Mouse (Mus musculus) monocyte, adult 2 months (primary cell): ENCODE data around the gene Rsc1a1.

ENCODE experiments used
- DNase-seq, 2 experiments: peaks; one replicate each; pipeline ENCODE4 v3.0.0; 2022; ENCODE audit warnings: low spot score in 2 of 2, low read depth in 1 of 2

Gene Rsc1a1

DNA sequence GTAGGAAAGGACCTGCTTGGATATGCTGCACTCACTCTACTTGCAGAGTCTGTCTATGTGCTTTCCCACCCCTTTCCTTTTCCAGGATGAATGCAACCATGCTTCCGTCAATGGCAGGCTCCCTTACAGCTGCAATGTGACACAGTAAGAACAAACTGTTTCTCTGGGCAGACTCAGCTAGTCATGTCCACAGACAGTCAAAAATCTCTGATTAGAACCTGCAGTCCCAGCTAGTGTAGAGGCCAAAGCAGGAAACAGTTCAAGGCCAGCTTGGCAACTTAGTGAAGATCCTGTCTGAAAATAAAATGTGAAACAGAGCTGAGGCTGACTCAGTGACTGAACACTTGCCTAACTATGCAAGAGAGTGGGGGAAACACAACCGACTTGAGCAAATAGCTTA, 19.2 kb upstream of the Rsc1a1 start:
- no peak for DNase-seq

DNA sequence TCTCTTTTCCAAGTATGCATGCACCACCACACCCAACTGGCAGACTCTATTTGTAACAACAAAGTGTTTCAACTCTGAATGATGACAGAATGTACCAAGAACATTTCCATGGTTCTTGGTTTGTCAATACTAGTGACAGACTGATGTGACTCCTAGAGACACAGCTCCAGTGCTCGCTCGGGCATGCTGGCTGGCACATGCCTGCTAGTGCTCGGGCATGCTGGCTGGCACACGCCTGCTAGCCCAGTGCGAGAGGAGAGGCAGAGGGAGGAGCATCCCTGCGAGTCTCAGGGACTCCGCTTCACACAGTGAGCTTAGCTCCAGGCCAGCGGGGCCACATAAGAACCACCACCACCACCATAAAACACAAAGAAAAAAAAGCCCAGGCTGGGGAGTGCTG, 9.3 kb upstream of the Rsc1a1 start:
- DNase-seq = no peak

DNA sequence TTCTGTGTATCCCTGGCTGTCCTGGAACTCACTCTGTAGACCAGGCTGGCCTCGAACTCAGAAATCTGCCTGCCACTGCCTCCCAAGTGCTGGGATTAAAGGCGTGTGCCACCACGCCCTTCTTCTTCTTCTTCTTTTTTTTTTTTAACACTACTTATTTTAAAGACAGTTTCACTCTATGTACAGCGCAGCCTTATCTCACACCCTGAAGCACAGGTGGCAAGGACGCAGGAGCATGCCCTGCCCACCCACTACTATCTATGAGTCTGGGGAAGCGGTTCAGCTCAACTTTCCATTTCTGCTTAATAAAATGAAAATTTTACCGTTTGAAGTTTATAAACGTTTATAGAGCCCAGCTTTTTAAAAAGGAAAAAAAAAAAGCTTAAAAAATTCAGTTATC, 3.1 kb upstream of the Rsc1a1 start:
- DNase-seq = no peak

DNA sequence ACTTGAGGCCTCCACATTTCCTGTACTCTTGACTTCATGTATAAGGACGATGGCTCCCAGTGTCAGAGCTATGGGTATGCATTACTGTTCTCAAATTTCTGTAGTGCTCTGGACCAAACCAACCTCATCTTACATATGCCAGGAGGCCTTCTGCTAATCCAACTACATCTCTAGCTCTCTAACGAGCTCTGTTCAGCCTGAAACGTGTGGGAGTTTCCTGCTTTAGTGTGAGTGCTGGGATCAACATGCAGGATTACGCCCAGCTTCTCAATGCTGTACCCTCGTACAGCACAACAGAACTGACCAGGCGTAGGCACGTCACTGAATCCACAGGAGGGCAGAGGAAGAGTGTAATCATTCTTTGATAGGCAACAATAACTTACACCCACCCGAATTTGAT, 1.1 kb upstream of the Rsc1a1 start:
- no peak for DNase-seq

DNA sequence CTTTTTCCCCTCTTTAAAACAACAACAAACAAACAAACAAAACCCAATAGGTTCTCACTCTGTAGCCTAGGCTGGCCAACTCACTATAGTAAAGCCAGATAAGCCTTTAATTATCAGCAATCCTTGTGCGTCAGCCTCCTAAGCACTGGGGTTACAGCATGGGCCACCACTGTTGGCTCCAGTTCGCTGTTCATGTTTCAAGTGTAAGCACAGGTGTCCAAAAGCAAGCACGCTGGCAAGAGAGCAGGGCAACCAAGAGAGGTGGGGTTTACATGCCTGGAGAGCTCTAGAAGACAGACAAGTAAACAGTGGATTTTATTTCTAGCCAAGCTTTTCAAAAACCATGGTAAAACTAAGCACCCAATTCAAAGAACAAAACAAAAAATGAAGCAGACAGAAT, 694 bp upstream of the Rsc1a1 start:
- no peak for DNase-seq

DNA sequence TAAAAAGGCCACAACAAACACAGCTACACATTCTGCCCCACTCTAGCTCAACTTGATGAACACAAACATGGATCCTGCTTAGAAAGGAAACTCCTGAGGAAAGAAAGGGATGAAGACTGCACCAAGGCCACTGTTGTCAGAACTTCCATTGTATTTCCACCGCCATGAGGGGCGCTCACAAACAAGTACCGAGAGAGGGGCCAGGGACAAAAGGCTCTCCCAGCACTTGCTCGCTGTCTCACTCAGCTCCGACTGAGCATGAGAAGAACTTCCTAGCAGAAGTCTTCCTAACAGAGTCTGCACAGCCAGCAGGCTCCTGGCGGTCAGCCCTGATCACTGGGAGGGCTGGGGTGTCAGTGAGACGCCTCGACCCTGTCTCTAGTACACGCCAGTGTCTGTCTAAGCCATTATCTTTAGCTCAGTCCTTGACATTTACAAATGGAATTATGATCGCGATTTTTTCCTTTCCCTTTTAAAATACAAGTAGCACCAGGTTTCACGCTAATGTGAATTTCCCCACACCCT, 2.6 kb downstream of the Rsc1a1 start:
- DNase-seq = no peak

DNA sequence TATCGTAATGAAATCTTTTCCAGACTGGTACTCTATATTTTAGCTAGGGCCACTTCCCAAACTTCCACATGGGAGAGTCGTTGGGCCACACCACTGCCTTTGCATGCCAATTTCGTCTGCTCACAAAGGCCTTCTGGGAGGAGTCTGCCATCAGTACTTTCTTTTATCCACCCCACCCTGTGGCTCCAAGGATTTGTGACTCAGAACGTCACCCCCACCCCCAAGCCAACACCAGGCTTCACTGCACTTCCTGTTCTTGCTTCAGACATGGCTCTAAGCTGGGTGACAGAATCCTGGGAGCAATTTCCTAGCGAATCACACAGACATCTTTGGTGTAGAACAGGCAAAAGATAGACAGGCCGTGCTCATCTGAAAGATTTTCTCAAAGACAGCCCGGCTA, 3.6 kb downstream of the Rsc1a1 start:
- no peak for DNase-seq

DNA sequence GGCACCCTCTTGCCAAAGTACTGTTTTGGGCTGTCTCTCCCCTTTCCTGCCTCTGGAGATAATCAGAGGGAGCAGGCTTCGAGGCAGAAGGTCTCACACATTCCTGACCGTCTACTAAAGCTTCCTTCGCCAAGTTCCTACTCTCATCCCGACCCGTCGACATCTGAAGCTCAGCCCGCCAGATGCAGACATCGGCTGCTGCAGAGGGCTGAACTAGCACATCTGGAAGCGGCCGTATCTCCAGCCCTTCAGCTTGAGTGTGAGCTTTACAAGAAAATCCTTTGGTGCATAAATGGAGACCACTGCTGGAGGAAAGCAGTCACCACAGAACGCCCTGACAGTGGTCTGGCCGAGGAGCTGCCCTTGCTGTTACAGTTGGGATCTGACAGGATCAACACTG, 4.5 kb downstream of the Rsc1a1 start:
- no peak for DNase-seq

DNA sequence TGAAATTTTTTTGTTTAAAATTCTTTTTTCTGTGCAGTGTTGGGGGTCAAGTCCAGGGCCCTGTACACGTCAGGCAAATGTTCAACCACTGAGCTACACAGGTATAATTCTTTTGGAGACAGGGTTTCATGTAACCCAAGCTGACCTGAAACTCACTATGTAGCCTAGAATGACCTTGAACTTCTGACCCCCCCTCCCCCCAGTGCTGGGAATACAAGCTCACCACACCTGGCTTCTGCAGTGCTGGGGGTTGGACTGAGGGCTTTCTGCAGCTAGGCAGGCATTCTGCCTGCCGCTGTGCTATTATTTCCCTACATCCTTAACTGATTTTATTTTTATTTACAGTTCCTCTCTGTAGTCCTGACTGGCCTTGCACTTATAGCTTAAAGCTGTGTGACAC, 6.4 kb downstream of the Rsc1a1 start:
- no peak for DNase-seq

DNA sequence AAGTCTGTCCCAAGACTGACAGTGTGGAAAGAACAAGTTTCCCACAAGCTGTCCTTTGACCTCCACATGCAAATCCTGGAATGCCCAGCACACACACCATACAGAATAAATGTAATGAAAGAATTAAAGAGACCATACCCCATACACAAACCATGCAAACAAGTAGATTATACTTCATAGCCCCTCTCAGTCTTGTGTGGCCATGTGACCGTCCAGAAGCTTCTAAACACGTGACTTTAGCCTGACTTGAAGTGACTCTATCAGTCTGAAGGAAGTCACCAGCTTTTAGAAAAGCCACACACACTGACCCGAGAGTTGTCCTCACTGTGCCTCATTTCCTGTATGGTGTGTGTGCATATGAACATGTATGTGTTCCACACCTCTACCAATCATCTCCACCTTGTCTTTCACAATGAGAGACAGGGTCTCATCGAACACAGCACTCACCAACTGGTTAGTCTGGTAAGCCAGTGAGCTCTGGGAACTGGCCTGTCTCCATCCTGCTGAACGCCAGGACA, 8.9 kb downstream of the Rsc1a1 start:
- DNase-seq = no peak

DNA sequence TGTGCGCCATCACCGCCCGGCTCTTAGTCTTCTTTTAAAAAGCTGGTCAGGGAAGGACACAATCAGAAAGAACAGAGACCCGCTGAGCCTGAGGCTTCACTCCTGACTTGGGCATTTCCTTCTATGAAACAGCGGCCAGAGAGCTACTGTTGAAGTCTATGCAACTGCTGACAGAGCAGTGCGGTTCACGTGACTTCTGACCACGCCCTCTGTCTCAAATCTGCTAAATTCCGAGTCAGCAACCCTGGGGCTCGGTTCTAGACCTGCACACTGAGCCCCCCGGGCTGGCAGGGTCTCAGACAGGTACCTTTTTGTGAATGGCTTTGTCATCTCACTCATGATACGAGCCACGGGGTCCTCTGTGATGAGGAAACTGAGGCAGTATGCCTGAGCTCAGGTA, 13.1 kb downstream of the Rsc1a1 start:
- no peak for DNase-seq

DNA sequence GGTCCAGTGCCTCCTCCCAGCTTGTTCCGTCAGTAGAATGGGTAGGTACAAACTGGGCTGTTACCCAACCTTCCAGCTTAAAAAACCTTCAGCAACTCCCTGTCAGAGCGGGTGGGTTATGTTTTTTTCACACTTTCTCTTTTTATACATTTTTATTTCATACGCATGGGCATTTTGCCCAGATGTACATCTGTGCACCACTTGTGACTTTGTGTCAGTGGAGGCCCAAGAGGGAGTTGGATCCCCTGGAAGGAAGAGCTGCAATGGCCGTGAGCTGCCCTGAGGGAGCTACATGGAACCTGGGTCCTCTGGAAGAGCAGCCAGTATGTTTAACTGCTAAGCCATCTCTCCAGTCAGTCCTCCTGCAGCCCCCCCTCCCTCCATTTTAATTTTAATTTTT, 14.0 kb downstream of the Rsc1a1 start:
- no peak for DNase-seq

DNA sequence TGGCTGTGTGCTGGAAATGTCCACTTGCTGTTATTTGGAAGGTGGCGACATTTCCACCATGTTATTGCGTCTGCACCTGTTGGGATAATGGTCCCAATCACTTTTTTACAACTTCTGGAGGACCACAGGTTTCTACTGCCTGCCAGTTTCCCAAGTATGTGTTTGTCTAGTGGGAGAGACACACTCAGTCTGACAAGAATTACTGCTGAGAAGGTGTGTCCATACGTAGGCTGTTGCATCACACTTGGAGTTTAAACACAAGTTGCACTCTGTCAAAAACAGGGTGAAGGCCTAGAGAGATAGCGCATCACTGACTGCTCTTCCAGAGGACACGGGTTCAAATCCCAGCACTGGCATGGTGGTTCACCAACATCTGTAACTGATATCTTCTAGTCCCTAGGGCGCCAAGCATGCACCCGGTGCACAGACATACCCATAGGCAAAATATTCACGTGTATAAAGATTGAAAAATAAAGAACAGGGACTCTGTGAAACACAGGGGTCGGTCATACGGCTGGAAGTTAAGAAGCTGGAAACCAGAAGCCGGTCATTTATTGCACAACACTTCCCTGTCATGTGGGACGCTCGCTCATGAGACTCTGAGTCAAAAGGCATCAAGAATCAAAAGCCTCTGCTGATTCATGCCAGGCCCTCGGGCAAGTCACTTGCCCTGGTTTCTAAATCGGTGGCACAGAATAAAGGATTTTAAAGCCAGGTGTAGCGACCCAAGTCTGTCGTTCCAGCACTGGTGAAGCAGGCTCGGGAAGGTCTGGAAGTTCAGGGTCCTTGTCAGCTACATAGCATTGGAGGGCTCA, 15.3 kb downstream of the Rsc1a1 start:
- DNase-seq = peak; percentile 74 to 79

DNA sequence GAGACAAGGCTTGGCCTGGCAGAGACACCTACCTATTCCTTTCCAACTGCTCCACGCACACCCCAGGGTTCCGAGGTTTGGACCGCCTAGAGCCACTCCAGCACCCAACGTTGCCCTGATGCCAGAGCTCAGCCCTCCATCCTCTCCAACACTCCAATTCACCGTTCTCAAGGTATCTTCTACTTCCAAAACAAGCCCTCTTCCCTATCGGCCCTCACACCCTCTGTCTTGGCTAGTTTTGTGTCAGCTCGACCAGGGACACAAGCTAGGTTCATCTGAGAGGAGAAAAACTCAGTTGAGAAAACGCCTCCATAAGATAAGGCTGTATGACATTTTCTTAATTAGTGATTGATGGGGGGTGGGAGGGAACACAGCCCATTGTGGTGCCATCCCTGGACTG, 20.6 kb downstream of the Rsc1a1 start, which contains the start of gene Plekhm2:
Gene Plekhm2, minus strand, starts transcription at position 101 of the 400 bp plus-strand sequence.
- no peak for DNase-seq

DNA sequence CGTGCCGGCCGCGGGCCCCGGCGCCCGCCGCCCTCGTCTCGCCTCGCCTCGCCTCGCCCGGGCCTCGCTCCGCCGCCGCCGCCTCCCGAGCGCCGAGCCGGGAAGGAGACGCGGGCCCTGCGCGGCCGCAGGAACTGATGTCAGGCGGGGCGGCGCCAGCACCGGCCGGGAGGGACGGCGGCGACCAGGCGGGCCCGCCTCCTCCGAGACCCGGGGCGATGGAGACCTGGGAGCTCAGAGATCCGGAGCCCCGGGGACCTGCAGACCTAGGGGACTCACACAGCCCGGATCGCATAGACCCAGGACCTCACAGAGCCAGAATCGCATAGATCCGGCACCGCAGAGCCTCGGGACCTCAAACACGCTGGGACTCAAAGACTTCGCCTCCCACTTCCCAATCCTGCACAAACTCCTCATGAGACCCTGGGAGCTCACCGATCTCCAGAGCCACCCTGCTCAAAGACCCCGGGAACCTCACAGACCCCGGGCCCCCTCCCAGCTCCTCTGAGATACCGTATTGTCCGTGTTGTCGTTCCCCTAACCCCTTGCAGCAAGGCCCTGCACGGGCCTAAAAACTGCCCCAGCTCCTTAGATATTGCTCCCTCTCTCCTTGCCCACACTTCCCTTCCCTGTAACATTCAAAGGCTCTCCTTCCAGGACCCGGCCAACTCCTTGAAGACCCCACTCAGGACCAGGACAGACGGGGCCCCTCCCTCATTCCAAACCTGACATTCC, 21.2 kb downstream of the Rsc1a1 start:
- peak in 1 of 2 experiments; percentile 35 for DNase-seq

DNA sequence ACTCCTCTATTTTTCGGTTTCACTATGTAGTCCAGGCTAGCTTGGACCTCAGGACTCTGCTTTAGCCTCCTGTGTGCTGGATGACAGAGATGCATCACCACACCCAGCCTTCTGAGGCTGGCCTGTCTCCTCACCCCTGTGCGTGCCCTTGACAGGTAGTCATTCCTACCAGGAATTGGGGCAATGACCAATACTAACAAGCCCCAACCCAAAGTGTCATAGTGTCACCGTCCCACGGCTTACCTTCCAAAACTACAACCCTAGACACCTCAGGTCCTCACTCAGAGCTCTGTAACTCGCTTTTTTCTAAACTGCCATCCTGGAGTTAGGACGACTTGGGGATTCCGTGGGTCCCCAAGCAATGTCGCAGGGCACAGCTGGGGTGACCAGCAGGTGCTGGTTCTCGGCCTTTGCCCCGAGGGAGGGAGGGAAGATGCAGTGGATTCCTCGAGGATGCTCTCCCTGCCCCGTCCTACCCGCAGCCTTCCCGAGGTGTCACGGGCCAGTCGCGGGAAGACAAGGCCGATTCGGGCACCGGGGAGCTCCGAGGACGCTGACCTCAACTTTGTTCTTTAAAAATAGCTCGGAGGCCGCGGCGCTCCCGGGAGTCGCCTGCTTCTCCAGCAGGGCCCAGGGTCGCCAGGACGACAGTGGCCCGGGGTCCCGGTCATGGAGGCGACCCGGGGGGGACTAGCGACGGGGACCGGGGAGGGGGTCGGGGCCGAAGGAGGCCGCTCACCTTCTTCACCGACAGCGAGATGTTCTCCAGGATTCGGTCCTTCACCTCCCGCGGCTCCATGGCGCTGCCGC, 22.1 kb downstream of the Rsc1a1 start:
- DNase-seq = no peak

DNA sequence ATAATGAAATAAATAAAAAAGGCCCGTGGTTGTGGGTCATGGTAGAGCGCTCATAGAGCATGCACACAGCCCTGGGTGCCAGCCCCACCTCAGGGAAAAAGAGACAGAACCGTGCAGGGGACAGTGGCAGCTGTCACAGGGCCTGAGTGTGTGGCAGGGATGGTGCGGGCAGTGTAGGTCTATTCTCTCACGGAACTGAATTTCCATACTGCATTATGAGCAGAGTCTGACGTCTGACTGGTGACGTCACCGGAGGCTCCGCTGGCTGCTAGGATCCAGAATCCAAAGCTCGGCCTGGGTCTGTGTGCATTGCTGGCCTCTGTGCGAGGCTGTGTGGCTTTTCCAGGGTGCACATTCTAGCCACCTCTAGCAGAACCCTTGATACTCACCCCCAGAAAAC, 24.5 kb downstream of the Rsc1a1 start:
- no peak for DNase-seq

DNA sequence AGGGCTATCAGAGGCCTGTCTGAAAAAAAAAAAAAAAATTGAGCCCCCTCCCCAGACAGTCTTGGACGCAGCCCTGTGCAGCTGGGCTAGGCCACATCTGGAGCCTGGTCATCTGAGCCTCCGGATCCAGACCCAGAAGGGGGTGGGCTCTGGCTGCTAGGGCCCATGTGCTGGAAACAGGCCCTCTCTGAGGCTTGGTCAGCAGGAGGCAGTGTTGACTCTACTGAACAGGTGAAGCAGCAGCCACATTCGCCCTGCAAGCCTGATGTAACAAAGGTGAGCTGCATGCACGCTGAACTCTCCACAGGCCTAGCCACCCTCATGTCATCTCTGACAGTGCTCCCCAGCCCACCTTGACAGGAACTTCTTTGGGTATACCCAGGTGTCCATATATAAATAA, 25.7 kb downstream of the Rsc1a1 start:
- no peak for DNase-seq

DNA sequence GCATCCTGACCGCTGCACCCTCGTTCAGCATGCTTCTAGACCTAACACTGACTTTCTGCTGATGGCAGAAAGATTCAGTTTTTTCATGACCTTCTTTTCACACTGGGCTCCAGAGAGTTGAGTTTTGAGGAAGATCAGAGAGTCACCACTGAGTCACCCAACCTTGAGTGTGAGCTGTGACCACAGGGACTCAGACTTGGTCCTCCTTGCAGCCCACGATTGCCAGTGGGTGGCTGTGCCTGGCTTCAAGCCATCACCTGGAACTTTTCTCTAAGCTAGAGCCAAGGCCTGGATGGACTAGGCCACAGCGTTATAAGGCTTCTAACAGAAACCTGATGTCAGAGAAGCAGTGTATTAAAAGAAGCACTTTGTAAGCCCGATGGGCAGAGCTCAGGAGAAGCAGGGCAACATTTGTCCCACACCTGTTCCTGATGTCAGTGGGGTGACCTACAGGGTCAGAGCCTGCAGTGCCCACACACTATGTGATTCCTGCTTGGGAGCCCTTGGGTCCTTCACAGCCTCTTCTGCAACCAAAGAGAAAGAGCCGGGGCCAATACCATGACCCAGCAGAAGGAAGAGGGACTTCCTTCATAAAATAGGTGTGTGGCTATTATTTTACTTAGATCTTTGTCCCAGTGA, 26.4 kb downstream of the Rsc1a1 start:
- no peak for DNase-seq

DNA sequence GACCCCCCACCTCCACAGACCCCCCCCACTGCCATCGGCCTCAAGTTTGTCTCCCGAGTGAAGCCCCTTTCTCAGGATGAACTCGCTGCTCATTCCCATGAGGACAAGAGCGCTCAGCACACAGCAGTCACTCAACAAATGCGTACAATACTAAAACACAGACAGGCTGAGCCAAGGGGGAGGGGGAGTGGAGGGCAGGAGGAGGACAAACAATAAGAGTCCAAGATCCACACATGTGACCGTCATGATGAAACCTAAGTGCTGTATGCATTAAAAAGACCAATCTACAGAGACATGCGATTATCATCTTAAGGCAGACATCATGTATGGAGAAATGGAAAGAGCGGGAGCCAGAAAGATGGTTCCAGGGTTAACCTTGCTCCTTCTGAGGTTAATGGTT, 28.5 kb downstream of the Rsc1a1 start:
- no peak for DNase-seq
